Mouse (Mus musculus) bone marrow, adult 2 months (tissue): ENCODE measurements around the gene Ankrd49.

Experiments used
- CTCF ChIP-seq: fragments of 200-500 bp; IDR thresholded peaks from 2 replicates; pipeline ENCODE4 v1.5.1; 2011; ENCODE audit warnings: low read length, control low read depth; ENCODE audit not compliant: control insufficient read depth, insufficient read depth
- POLR2A ChIP-seq: fragments of 200-500 bp; IDR thresholded peaks from 2 replicates; pipeline ENCODE4 v1.6.1; 2011; ENCODE audit warnings: low read depth, mild to moderate bottlenecking, control low read depth, low read length, borderline replicate concordance; ENCODE audit not compliant: control insufficient read depth

DNA sequence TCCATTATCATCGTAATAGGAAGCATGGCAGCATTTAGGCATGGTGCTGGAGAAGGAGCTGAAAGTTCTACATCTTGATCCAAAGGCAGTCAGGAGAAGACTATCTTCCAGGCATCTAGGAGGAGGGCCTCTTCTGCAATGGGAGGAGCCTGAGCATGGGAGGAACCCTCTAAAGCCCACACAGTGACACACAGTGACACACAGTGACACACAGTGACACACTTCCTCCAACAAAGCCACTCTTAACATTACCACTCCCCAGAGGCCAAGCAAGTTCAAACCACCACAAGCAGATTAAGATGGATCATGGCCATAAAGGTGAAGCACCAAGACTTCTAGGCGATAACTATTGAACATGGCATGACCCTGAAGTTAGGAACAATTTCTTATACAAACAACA lies 12.6 kb downstream of the Ankrd49 start:
- TF ChIP-seq CTCF (no peak), POLR2A (no peak)
